Mouse (Mus musculus): Measurements from ENCODE around the gene Fam196b. TPM values are rescaled to one million over a fixed set of nuclear protein-coding genes. Genes with fewer than 3 reads are reported as not detected.

Gene Fam196b
- polyA plus RNA-seq (2012; rRNA removed): 6.5 and 9.5 TPM in 2 replicates

- peak; percentile 88 for DNase-seq (ENCODE audit: low read depth)
- TF ChIP-seq CTCF (IDR thresholded peaks at IDR 0.05; ENCODE audit: borderline replicate concordance, extremely low read depth, insufficient read depth, insufficient read length): peak; percentile 65; the same call in 1 of the 2 replicates
- no peak for TF ChIP-seq POLR2A (IDR thresholded peaks at IDR 0.05; ENCODE audit: borderline replicate concordance, extremely low read depth, insufficient read depth, insufficient read length, poor library complexity, severe bottlenecking)
Observed at GRCm38 (mm10) chr11:34314534-34315379, at the start of gene Fam196b. Gene Fam196b (plus strand): TSS chr11:34314822.

- peak; percentile 84 for DNase-seq (ENCODE audit: low read depth)
- TF ChIP-seq CTCF (IDR thresholded peaks at IDR 0.05; ENCODE audit: borderline replicate concordance, extremely low read depth, insufficient read depth, insufficient read length): no peak
- no peak for TF ChIP-seq POLR2A (IDR thresholded peaks at IDR 0.05; ENCODE audit: borderline replicate concordance, extremely low read depth, insufficient read depth, insufficient read length, poor library complexity, severe bottlenecking)
Observed at GRCm38 (mm10) chr11:34272016-34272415, 42.6 kb upstream of the Fam196b start.

GRCm38 (mm10) chr11:34275941-34276340 is 38.7 kb upstream of the Fam196b start:
- peak; percentile 41 for DNase-seq (ENCODE audit: low read depth)
- TF ChIP-seq CTCF (IDR thresholded peaks at IDR 0.05; ENCODE audit: borderline replicate concordance, extremely low read depth, insufficient read depth, insufficient read length) (peak; percentile 57), POLR2A (IDR thresholded peaks at IDR 0.05; ENCODE audit: borderline replicate concordance, extremely low read depth, insufficient read depth, insufficient read length, poor library complexity, severe bottlenecking) (no peak)

- peak; percentile 94 for DNase-seq (ENCODE audit: low read depth)
- TF ChIP-seq CTCF (IDR thresholded peaks at IDR 0.05; ENCODE audit: borderline replicate concordance, extremely low read depth, insufficient read depth, insufficient read length) (no peak), POLR2A (IDR thresholded peaks at IDR 0.05; ENCODE audit: borderline replicate concordance, extremely low read depth, insufficient read depth, insufficient read length, poor library complexity, severe bottlenecking) (no peak)
Observed at GRCm38 (mm10) chr11:34276363-34277046, 38.1 kb upstream of the Fam196b start.

- TF ChIP-seq CTCF (IDR thresholded peaks at IDR 0.05; ENCODE audit: borderline replicate concordance, extremely low read depth, insufficient read depth, insufficient read length) (no peak), POLR2A (IDR thresholded peaks at IDR 0.05; ENCODE audit: borderline replicate concordance, extremely low read depth, insufficient read depth, insufficient read length, poor library complexity, severe bottlenecking) (no peak)
- DNase-seq (ENCODE audit: low read depth): no peak
Observed at GRCm38 (mm10) chr11:34277047-34277445, 37.6 kb upstream of the Fam196b start.

- TF ChIP-seq CTCF (IDR thresholded peaks at IDR 0.05; ENCODE audit: borderline replicate concordance, extremely low read depth, insufficient read depth, insufficient read length) (no peak), POLR2A (IDR thresholded peaks at IDR 0.05; ENCODE audit: borderline replicate concordance, extremely low read depth, insufficient read depth, insufficient read length, poor library complexity, severe bottlenecking) (no peak)
- DNase-seq (ENCODE audit: low read depth): peak; percentile 28
Observed at GRCm38 (mm10) chr11:34284124-34284808, 30.4 kb upstream of the Fam196b start.

GRCm38 (mm10) chr11:34290265-34290664 is 24.4 kb upstream of the Fam196b start:
- TF ChIP-seq POLR2A (IDR thresholded peaks at IDR 0.05; ENCODE audit: borderline replicate concordance, extremely low read depth, insufficient read depth, insufficient read length, poor library complexity, severe bottlenecking) (no peak), CTCF (IDR thresholded peaks at IDR 0.05; ENCODE audit: borderline replicate concordance, extremely low read depth, insufficient read depth, insufficient read length) (no peak)
- peak; percentile 74 for DNase-seq (ENCODE audit: low read depth)

GRCm38 (mm10) chr11:34290708-34291107 is 23.9 kb upstream of the Fam196b start:
- no peak for DNase-seq (ENCODE audit: low read depth)

GRCm38 (mm10) chr11:34291304-34291703 is 23.3 kb upstream of the Fam196b start:
- TF ChIP-seq CTCF (IDR thresholded peaks at IDR 0.05; ENCODE audit: borderline replicate concordance, extremely low read depth, insufficient read depth, insufficient read length): no peak
- TF ChIP-seq POLR2A (IDR thresholded peaks at IDR 0.05; ENCODE audit: borderline replicate concordance, extremely low read depth, insufficient read depth, insufficient read length, poor library complexity, severe bottlenecking): no peak
- DNase-seq (ENCODE audit: low read depth): peak; percentile 59

More at GRCm38 (mm10) chr11:34290708-34291107, 23.9 kb upstream of the Fam196b start:
- TF ChIP-seq POLR2A (IDR thresholded peaks at IDR 0.05; ENCODE audit: borderline replicate concordance, extremely low read depth, insufficient read depth, insufficient read length, poor library complexity, severe bottlenecking) (no peak), CTCF (IDR thresholded peaks at IDR 0.05; ENCODE audit: borderline replicate concordance, extremely low read depth, insufficient read depth, insufficient read length) (no peak)

- no peak for TF ChIP-seq POLR2A (IDR thresholded peaks at IDR 0.05; ENCODE audit: borderline replicate concordance, extremely low read depth, insufficient read depth, insufficient read length, poor library complexity, severe bottlenecking)
- TF ChIP-seq CTCF (IDR thresholded peaks at IDR 0.05; ENCODE audit: borderline replicate concordance, extremely low read depth, insufficient read depth, insufficient read length): no peak
- DNase-seq (ENCODE audit: low read depth): peak; percentile 79
Observed at GRCm38 (mm10) chr11:34297698-34298378, 16.8 kb upstream of the Fam196b start.
